Mouse (Mus musculus) hindbrain, embryonic 15.5 days (tissue): ENCODE results near the gene St6galnac3. TPM values are rescaled to one million over a fixed set of nuclear protein-coding genes. Genes with fewer than 3 reads are reported as not detected.

ENCODE experiments used
- ATAC-seq: fragments of 200-750 bp; cut with Nextera tagmentation; 2 replicates; pipeline ENCODE4 v1.8.0; 2017; ENCODE audit warnings: low read depth, moderate number of reproducible peaks, moderate TSS enrichment; ENCODE audit not compliant: low FRiP score
- H3K27ac ChIP-seq: fragments of 300-500 bp; sonication (generic); replicated peaks from 2 replicates; pipeline ENCODE4 v1.5.1; 2015; ENCODE audit warnings: mild to moderate bottlenecking, inconsistent platforms
- H3K27me3 ChIP-seq: fragments of 300-500 bp; sonication (generic); 2 replicates; pipeline ENCODE4 v1.6.1; 2015; ENCODE audit warnings: control low read depth, inconsistent platforms
- H3K36me3 ChIP-seq: fragments of 300-500 bp; sonication (generic); 2 replicates; pipeline ENCODE4 v1.6.1; 2015; ENCODE audit warnings: control low read depth, inconsistent platforms
- H3K4me1 ChIP-seq: fragments of 300-500 bp; sonication (generic); replicated peaks from 2 replicates; pipeline ENCODE4 v1.6.1; 2015; ENCODE audit warnings: control low read depth, inconsistent platforms
- H3K4me2 ChIP-seq: fragments of 300-500 bp; sonication (generic); 2 replicates; pipeline ENCODE4 v1.6.1; 2015; ENCODE audit warnings: moderate library complexity, mild to moderate bottlenecking, inconsistent platforms
- H3K4me3 ChIP-seq: fragments of 300-500 bp; sonication (generic); 2 replicates; pipeline ENCODE4 v1.5.1; 2015; ENCODE audit warnings: mild to moderate bottlenecking, inconsistent platforms
- H3K9ac ChIP-seq: fragments of 300-500 bp; sonication (generic); 2 replicates; pipeline ENCODE4 v1.6.1; 2015; ENCODE audit warnings: inconsistent platforms
- H3K9me3 ChIP-seq: fragments of 300-500 bp; sonication (generic); 2 replicates; pipeline ENCODE4 v1.6.1; 2016; ENCODE audit warnings: control low read depth, inconsistent platforms
- WGBS: fragments of 180-500 bp; shearing (Covaris S2); methylation state at CpG from one replicate; pipeline ENCODE4 v1.1.7; 2015; 5-methylcytosine and 5-hydroxymethylcytosine counted together
- polyA plus RNA-seq: library from polyadenylated mRNA; unstranded; fragments of >200 nt; fragmentation: Nextera tagmentation; extraction: Ambion mirVana; gene quantifications from 2 replicates; pipeline ENCODE4 v1.2.1, GENCODE M21; 2015

Gene St6galnac3
- polyA plus RNA-seq, 1 experiment from 2014 or later: 23.1 TPM

GRCm38 (mm10) chr3:153489718-153490117 is 235.3 kb downstream of the St6galnac3 start:
- H3K27ac ChIP-seq: no peak overlapping the region
- ATAC-seq: no peak
- no peak overlapping the region for H3K4me2 ChIP-seq
- no peak overlapping the region for H3K9ac ChIP-seq
- no peaks in the 10 kb centered on the region for H3K27me3 ChIP-seq
- no peaks in the 10 kb centered on the region for H3K9me3 ChIP-seq
- WGBS: 46% methylated on average over 9 of the region's 9 CpGs
- H3K4me1 ChIP-seq: peaks cover 32% of the 10 kb centered on the region
- H3K36me3 ChIP-seq: no peaks in the 10 kb centered on the region
- H3K4me3 ChIP-seq: no peak overlapping the region

- 75% methylated on average over 5 of the region's 5 CpGs for WGBS
- no peak for ATAC-seq
Observed at GRCm38 (mm10) chr3:153488931-153489330, 236.0 kb downstream of the St6galnac3 start.

GRCm38 (mm10) chr3:153485176-153485575 is 239.8 kb downstream of the St6galnac3 start:
- Histone ChIP-seq H3K27me3 (no peaks in the 10 kb centered on the region), H3K27ac (no peak overlapping the region), H3K4me1 (peaks cover 26% of the 10 kb centered on the region), H3K9me3 (no peaks in the 10 kb centered on the region), H3K4me2 (no peak overlapping the region), H3K4me3 (no peak overlapping the region), H3K9ac (no peak overlapping the region), H3K36me3 (no peaks in the 10 kb centered on the region)
- ATAC-seq: no peak
- 78% methylated on average over 5 of the region's 5 CpGs for WGBS

More at GRCm38 (mm10) chr3:153488931-153489330, 236.0 kb downstream of the St6galnac3 start:
- Histone ChIP-seq H3K27me3 (no peaks in the 10 kb centered on the region), H3K9me3 (no peaks in the 10 kb centered on the region), H3K4me3 (no peak overlapping the region), H3K36me3 (no peaks in the 10 kb centered on the region), H3K4me1 (peaks cover 34% of the 10 kb centered on the region), H3K4me2 (no peak overlapping the region), H3K27ac (no peak overlapping the region), H3K9ac (no peak overlapping the region)

- Histone ChIP-seq H3K27me3 (no peaks in the 10 kb centered on the region), H3K27ac (peak overlapping the region; percentile 60; the same call in 1 of the 2 replicates), H3K9ac (no peak overlapping the region), H3K9me3 (no peaks in the 10 kb centered on the region), H3K4me3 (no peak overlapping the region), H3K4me2 (no peak overlapping the region), H3K4me1 (peaks cover 26% of the 10 kb centered on the region), H3K36me3 (no peaks in the 10 kb centered on the region)
- no peak for ATAC-seq
- WGBS: 52% methylated on average over 7 of the region's 7 CpGs
Observed at GRCm38 (mm10) chr3:153484701-153485100, 240.3 kb downstream of the St6galnac3 start.

DNA sequence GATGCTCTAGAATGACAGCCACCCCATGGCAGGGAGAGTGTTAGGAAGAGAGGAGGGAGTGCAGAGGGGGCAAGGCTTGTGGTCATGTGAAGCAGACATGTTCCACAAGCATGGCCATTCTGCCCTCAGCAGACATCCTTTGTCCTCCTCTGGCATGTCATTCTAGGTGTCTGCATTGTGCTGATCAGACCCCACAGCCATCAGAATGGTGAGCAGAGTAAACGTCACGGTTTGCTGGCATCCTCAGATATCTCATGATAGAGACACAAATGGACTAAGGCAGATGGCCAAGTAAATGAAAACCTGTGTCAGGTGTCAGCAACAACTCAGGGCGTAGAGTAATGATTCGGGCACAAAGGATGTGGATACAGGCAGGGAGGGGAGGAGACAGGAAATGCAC is 241.3 kb downstream of the St6galnac3 start:
- peaks cover 26% of the 10 kb centered on the region for H3K4me1 ChIP-seq
- H3K4me3 ChIP-seq: no peak overlapping the region
- H3K27me3 ChIP-seq: no peaks in the 10 kb centered on the region
- no peaks in the 10 kb centered on the region for H3K9me3 ChIP-seq
- H3K9ac ChIP-seq: no peak overlapping the region
- H3K27ac ChIP-seq: no peak overlapping the region
- no peak overlapping the region for H3K4me2 ChIP-seq
- WGBS: 91% methylated on average over 4 of the region's 4 CpGs
- H3K36me3 ChIP-seq: no peaks in the 10 kb centered on the region
- ATAC-seq: no peak

- 0 out of 2 replicates have a peak, but pooled peaks have one; percentile 61 for ATAC-seq
- no peak overlapping the region for H3K4me3 ChIP-seq
- peak overlapping the region; percentile 16 for H3K4me2 ChIP-seq
- H3K4me1 ChIP-seq: peaks cover 26% of the 10 kb centered on the region
- H3K27me3 ChIP-seq: no peaks in the 10 kb centered on the region
- H3K9ac ChIP-seq: no peak overlapping the region
- H3K9me3 ChIP-seq: no peaks in the 10 kb centered on the region
- peak overlapping the region; percentile 43 for H3K27ac ChIP-seq
- 36% methylated on average over 11 of the region's 11 CpGs for WGBS
- H3K36me3 ChIP-seq: no peaks in the 10 kb centered on the region
Observed at GRCm38 (mm10) chr3:153482098-153482497, 242.9 kb downstream of the St6galnac3 start.

DNA sequence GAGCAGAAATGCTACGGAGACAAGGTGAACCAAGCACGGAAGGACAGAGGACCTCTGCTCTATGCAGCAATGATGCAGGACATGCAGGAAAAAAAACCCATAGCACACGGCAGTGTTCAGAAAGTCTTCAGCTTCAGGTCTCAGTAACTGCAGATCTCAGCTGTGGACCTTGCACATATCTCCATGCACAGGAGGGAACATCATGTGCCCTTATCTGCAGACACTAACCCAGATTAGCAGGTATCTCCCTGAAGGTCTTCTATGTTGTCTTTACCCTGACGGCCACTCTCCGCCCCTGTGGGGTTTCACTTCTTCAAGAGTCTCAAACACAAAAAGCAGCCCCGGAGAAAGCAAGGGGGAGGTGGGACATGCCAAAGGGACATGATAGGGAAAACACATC is 244.0 kb downstream of the St6galnac3 start:
- H3K9me3 ChIP-seq: no peaks in the 10 kb centered on the region
- 93% methylated on average over 6 of the region's 6 CpGs for WGBS
- no peak overlapping the region for H3K9ac ChIP-seq
- H3K27me3 ChIP-seq: no peaks in the 10 kb centered on the region
- ATAC-seq: no peak
- no peaks in the 10 kb centered on the region for H3K36me3 ChIP-seq
- peaks cover 26% of the 10 kb centered on the region for H3K4me1 ChIP-seq
- H3K27ac ChIP-seq: no peak overlapping the region
- H3K4me2 ChIP-seq: no peak overlapping the region
- H3K4me3 ChIP-seq: no peak overlapping the region

GRCm38 (mm10) chr3:153480636-153481006 is 244.4 kb downstream of the St6galnac3 start:
- no peak overlapping the region for H3K9ac ChIP-seq
- peaks cover 24% of the 10 kb centered on the region for H3K4me1 ChIP-seq
- H3K36me3 ChIP-seq: no peaks in the 10 kb centered on the region
- H3K4me3 ChIP-seq: no peak overlapping the region
- no peak for ATAC-seq
- H3K9me3 ChIP-seq: no peaks in the 10 kb centered on the region
- H3K27ac ChIP-seq: no peak overlapping the region
- H3K4me2 ChIP-seq: no peak overlapping the region
- WGBS: 92% methylated on average over 5 of the region's 5 CpGs
- H3K27me3 ChIP-seq: no peaks in the 10 kb centered on the region

- H3K4me3 ChIP-seq: no peak overlapping the region
- 89% methylated on average over 3 of the region's 3 CpGs for WGBS
- H3K36me3 ChIP-seq: no peaks in the 10 kb centered on the region
Observed at GRCm38 (mm10) chr3:153480005-153480635, 244.9 kb downstream of the St6galnac3 start.

GRCm38 (mm10) chr3:153475919-153476318 is 249.1 kb downstream of the St6galnac3 start:
- no peak overlapping the region for H3K9ac ChIP-seq
- H3K27me3 ChIP-seq: no peaks in the 10 kb centered on the region
- no peaks in the 10 kb centered on the region for H3K9me3 ChIP-seq
- no peak overlapping the region for H3K4me3 ChIP-seq
- no peak overlapping the region for H3K27ac ChIP-seq
- no peak overlapping the region for H3K4me2 ChIP-seq
- ATAC-seq: no peak
- WGBS: 88% methylated on average over 9 of the region's 9 CpGs
- H3K36me3 ChIP-seq: no peaks in the 10 kb centered on the region
- H3K4me1 ChIP-seq: 0 out of 2 replicates have a peak, but pooled peaks cover 5% of the 10 kb centered on the region

More at GRCm38 (mm10) chr3:153480005-153480635, 244.9 kb downstream of the St6galnac3 start:
- H3K9me3 ChIP-seq: no peaks in the 10 kb centered on the region
- H3K27ac ChIP-seq: no peak overlapping the region
- peaks cover 19% of the 10 kb centered on the region for H3K4me1 ChIP-seq
- H3K4me2 ChIP-seq: no peak overlapping the region
- no peak for ATAC-seq
- no peak overlapping the region for H3K9ac ChIP-seq
- no peaks in the 10 kb centered on the region for H3K27me3 ChIP-seq

- Histone ChIP-seq H3K36me3 (no peaks in the 10 kb centered on the region), H3K4me2 (no peak overlapping the region), H3K9me3 (no peaks in the 10 kb centered on the region), H3K4me1 (0 out of 2 replicates have a peak, but pooled peaks cover 5% of the 10 kb centered on the region), H3K27ac (no peak overlapping the region), H3K9ac (no peak overlapping the region), H3K4me3 (no peak overlapping the region), H3K27me3 (no peaks in the 10 kb centered on the region)
- WGBS: 96% methylated on average over 20 of the region's 20 CpGs
- ATAC-seq: no peak
Observed at GRCm38 (mm10) chr3:153475461-153475860, 249.5 kb downstream of the St6galnac3 start.

DNA sequence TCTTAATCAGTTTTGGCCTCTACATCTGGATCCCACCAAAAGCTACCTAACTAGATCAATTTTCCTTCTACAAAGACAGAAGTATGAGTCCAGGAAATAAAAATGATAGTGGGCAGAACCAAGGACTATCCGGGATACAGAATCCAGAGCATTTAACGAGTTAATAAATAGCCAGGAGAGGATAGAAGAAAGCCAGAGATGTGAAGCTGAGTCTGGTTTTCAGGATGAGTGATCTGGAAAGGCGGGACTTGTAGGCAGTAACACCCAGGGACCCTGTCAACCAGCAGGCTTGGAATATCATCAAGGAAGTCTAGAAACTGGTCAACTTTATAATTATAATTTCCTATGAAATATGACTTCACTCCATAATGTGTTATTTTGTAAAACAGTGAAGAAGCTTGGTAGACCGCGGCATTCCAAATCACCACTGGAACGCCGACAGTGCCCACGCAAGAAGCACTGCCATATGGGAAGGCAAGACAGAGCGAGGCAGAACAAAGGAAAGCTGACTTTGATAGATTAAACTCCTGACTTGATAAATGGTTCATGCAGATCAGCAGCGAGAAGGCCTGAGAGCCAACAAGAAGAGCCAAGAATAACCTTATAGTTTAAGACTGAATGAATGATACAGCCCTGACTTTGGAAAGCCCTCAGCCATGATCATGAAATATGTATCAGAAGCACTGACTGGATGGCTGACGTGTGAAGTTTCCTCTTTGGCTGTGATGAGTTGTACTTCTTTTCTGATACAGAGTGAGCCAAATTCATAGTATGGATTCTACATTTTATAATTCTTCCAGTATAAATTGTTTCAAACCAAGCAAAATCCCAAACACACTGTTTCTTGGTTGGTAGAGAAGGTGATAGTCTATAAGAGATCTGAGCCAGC is 252.1 kb downstream of the St6galnac3 start:
- no peak overlapping the region for H3K4me3 ChIP-seq
- no peaks in the 10 kb centered on the region for H3K9me3 ChIP-seq
- peak overlapping the region; percentile 47 for H3K27ac ChIP-seq
- H3K9ac ChIP-seq: no peak overlapping the region
- no peak for ATAC-seq
- WGBS: 52% methylated on average over 11 of the region's 11 CpGs
- no peak overlapping the region for H3K4me2 ChIP-seq
- H3K27me3 ChIP-seq: no peaks in the 10 kb centered on the region
- 0 out of 2 replicates have a peak, but pooled peaks cover 5% of the 10 kb centered on the region for H3K4me1 ChIP-seq
- H3K36me3 ChIP-seq: no peaks in the 10 kb centered on the region
